Mouse (Mus musculus): ENCODE measurements around the gene Prlr.

DNA sequence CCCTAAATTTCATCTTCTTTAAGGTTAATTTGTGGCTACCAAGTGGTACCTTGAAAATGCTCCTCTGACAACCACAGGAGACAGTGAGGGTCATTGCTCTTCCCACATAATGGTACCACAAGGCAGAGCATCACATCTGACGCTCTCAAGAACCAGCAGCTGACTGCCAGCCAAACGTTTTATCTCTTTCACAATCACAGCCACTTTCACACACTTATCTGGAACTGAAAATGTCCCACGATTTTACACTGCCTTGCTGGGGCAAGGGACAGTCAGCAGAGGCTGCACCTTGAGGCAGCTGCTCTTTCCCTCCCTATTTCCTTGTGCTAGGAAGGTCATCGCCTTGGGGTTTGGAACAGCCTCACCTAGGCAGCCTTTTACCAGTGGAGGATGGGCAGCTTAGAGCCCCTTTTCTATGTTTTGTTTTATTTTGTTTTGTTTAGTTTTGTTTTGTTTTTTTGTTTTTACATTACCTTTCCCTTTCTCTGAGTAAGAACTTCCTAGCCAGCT lies 33.3 kb downstream of the Prlr start:
- TF ChIP-seq CTCF (IDR thresholded peaks at IDR 0.05; ENCODE audit: extremely low read depth, insufficient read depth, low read length) (no peak), POLR2A (IDR thresholded peaks at IDR 0.05; ENCODE audit: extremely low read depth, insufficient read depth, low read length) (no peak)
